Mouse (Mus musculus) limb, embryonic 10.5 days (tissue): ENCODE data around the gene Tas2r136. TPM values are rescaled to one million over a fixed set of nuclear protein-coding genes. Genes with fewer than 3 reads are reported as not detected.

Experiments used
- DNase-seq: peaks from one replicate; pipeline ENCODE4 v3.0.0-alpha.2; 2017; ENCODE audit warnings: low spot score
- H3K27ac ChIP-seq: fragments of 300-500 bp; sonication (generic); 2 replicates; pipeline ENCODE4 v1.5.1; 2016; ENCODE audit warnings: mild to moderate bottlenecking
- H3K27me3 ChIP-seq: fragments of 300-500 bp; sonication (generic); 2 replicates; pipeline ENCODE4 v1.6.1; 2016; ENCODE audit warnings: low read depth, mild to moderate bottlenecking; ENCODE audit not compliant: poor library complexity, severe bottlenecking
- H3K36me3 ChIP-seq: fragments of 300-500 bp; sonication (generic); 2 replicates; pipeline ENCODE4 v1.6.1; 2016; ENCODE audit warnings: mild to moderate bottlenecking, moderate library complexity
- H3K4me1 ChIP-seq: fragments of 300-500 bp; sonication (generic); 2 replicates; pipeline ENCODE4 v1.6.1; 2016
- H3K4me3 ChIP-seq: fragments of 300-500 bp; sonication (generic); 2 replicates; pipeline ENCODE4 v1.5.1; 2016; ENCODE audit warnings: mild to moderate bottlenecking, moderate library complexity
- H3K9me3 ChIP-seq: fragments of 300-500 bp; sonication (generic); replicated peaks from 2 replicates; pipeline ENCODE4 v1.6.1; 2016; ENCODE audit warnings: mild to moderate bottlenecking
- WGBS: fragments of 180-500 bp; shearing (Covaris S2); methylation state at CpG from one replicate; pipeline ENCODE4 v1.1.7; 2016; 5-methylcytosine and 5-hydroxymethylcytosine counted together
- polyA plus RNA-seq: library from polyadenylated mRNA; unstranded; fragments of >200 nt; fragmentation: Nextera tagmentation; extraction: Ambion mirVana; gene quantifications from 2 replicates; pipeline ENCODE4 v1.2.1, GENCODE M21; 2016

Tas2r136 gene
- not detected in 2 replicates for polyA plus RNA-seq

DNA sequence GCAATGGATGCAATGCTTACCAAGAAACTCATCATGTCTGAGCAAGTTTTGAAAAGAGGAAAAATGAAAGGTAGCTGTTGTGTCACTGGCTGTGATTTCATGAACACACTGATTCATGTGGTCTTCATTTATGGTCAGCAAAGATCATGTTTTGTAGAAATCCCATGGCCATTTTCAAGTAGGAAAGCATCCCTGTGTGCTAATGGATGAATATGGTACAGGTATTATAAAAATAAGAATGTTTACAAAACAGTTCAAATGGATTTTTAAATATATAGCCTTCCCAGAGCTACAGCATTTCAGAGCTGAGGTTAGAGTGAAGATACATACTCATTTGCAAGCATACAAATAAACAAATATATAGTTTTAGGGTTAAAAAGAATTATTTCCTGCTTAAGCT lies at the start of gene Tas2r136:
Tas2r136 (minus strand) TSS at position 101 of the 400 bp plus-strand sequence.
- Histone ChIP-seq H3K4me1 (no peaks in the 10 kb centered on the region), H3K27ac (no peak within 1 kb of the TSS), H3K9me3 (no peaks in the 10 kb centered on the region), H3K36me3 (no peaks in the 10 kb centered on the region), H3K4me3 (no peak within 1 kb of the TSS), H3K27me3 (no peaks in the 10 kb centered on the region)
- no peak for DNase-seq

DNA sequence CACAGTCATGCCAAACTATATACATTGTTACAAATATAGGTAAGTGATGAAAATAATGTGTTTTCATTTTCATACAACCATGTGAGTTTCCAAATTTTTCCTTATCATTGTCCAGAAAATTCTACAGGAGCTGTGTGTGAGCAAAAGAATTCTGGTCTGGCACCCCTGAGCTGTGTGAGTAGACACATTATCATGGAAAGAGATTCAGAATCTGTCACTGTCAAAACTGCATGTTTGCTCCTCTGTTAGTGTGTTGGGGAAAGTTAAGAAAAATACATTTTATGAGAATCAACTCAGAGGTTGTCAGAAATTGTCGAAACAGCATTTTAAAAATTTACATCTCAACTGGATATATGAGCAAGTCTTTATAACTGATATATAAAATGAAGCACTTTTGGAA lies 24.6 kb upstream of the Tas2r136 start, which contains the start of gene Tas2r117:
Tas2r117 (plus strand) TSS at position 301 of the 400 bp plus-strand sequence.
- 93% methylated on average over 1 of the region's 1 CpGs for whole genome bisulfite sequencing
- Histone ChIP-seq H3K27ac (no peak within 1 kb of the TSS), H3K9me3 (no peaks in the 10 kb centered on the region), H3K27me3 (no peaks in the 10 kb centered on the region), H3K4me1 (no peaks in the 10 kb centered on the region), H3K36me3 (no peaks in the 10 kb centered on the region), H3K4me3 (no peak within 1 kb of the TSS)
- DNase-seq = no peak

DNA sequence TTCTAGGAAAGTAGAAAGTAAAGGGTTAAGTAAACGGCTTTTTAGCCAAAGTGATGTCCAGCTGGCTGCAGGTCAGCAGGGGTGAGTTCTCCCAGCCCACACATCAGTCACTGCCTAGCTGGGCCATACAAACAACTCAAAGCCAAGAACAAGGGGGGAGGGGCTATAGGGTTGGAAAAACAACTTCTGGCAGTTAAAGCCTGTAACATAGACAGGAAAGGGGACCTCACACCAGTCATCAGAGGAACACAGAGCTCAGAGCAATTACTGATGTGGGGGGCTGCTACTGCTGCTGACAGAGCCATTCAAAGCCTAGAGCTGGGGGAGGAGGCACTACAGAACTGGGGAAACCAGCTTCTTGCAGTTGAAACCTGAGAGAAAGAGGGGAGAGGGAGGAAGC lies 17.4 kb upstream of the Tas2r136 start:
- Histone ChIP-seq H3K36me3 (no peaks in the 10 kb centered on the region), H3K27ac (no peak overlapping the region), H3K4me3 (no peak overlapping the region), H3K4me1 (no peaks in the 10 kb centered on the region; the same call in 1 of the 2 replicates), H3K9me3 (0 out of 2 replicates have a peak, but pooled peaks cover 2% of the 10 kb centered on the region), H3K27me3 (no peaks in the 10 kb centered on the region)
- WGBS = 31% methylated on average over 1 of the region's 1 CpGs
- no peak for DNase-seq

DNA sequence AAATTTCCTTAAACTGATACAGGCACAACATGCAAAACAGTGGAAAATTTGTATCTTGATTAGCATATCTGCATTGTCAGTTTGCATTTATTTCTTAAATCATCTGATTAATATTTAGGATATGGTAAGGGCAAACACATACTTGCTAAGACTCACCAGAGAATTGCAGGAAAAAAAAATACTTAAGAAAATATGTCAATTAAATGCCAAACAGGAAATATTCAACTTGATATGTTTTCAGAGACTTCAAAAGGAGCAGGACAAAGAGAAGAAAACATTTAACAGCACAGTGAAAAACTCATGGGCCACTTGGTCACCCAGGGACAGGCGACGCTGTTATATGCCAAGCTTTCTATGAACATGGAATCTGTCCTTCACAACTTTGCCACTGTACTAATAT lies 16.1 kb downstream of the Tas2r136 start, which contains the start of gene Tas2r102:
Tas2r102 (plus strand) TSS at position 301 of the 400 bp plus-strand sequence.
- no peak within 1 kb of the TSS for H3K4me3 ChIP-seq

DNA sequence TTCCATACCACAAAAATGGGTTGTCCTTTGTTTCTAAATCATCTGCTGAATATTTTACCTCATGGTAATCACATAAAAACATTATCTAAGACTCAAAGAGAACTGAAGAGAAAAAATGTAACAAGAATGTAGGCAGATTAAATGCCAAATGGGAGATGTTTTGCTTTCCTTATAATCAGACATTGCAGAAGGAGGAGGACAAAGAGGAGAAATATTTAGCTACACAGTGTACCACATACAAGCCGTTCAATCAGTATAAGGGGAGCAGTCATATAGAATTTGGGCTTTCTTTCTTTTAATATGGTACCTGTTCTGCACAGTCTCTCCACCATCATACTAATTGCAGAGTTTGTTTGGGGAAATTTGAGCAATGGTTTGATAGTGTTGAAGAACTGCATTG lies 23.5 kb downstream of the Tas2r136 start, which contains the start of gene Tas2r124:
Tas2r124 (plus strand) TSS at position 301 of the 400 bp plus-strand sequence.
- no peak within 1 kb of the TSS for H3K4me3 ChIP-seq
- 87% methylated on average over 1 of the region's 1 CpGs for WGBS
- no peaks in the 10 kb centered on the region for H3K36me3 ChIP-seq
- H3K27me3 ChIP-seq = no peaks in the 10 kb centered on the region
- DNase-seq = no peak
- no peaks in the 10 kb centered on the region for H3K9me3 ChIP-seq
- H3K27ac ChIP-seq = no peak within 1 kb of the TSS
- no peaks in the 10 kb centered on the region for H3K4me1 ChIP-seq

More for the DNA sequence above, 16.1 kb downstream of the Tas2r136 start, which contains the start of gene Tas2r102:
- Histone ChIP-seq H3K36me3 (no peaks in the 10 kb centered on the region), H3K9me3 (no peaks in the 10 kb centered on the region), H3K27me3 (no peaks in the 10 kb centered on the region), H3K27ac (no peak within 1 kb of the TSS), H3K4me1 (no peaks in the 10 kb centered on the region)
- WGBS = 95% methylated on average over 2 of the region's 2 CpGs
- no peak for DNase-seq

DNA sequence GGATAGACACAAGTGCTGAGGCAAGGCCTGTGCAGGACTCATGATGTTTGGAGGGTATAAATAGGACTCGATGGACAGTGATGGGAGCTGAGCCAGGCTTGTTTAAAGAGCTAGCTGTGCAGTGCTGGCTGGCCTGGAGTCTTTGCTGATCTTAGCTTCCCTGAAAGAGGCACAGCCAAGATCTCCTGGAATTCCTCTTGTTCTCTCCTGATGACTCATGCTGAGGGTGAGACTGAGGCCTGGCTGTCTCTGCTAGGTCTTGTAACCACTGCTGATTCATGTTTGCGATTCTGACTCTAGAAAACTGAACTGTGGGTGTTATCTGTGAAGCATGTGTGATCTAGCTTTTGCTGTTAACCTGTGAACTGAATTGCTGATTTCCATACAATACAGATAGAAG lies 27.8 kb downstream of the Tas2r136 start:
- Histone ChIP-seq H3K4me3 (no peak overlapping the region), H3K27me3 (no peaks in the 10 kb centered on the region), H3K27ac (no peak overlapping the region), H3K4me1 (no peaks in the 10 kb centered on the region), H3K9me3 (no peaks in the 10 kb centered on the region), H3K36me3 (no peaks in the 10 kb centered on the region)
- WGBS = 85% methylated on average over 2 of the region's 2 CpGs
- no peak for DNase-seq

DNA sequence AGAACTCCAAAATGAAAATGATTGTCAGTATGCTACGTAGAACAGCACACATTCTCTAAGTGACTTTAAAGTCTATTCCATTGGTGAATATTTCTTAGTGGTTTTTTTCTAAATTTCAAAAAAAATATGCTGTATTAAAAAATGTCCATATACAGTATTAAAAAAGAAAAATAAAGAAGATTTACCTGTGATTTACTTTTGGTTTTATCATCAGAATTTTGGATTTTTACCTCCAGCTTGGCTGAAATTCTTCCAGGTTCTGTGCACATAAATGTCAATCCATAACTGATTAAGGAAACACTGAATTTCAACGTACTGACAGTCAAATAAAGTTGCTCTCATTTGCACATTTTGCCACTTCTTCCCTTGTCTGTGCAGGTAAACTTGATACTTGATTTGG lies 40.0 kb downstream of the Tas2r136 start, which contains the start of gene Tas2r115:
Tas2r115 (minus strand) TSS at position 101 of the 400 bp plus-strand sequence.
- no peaks in the 10 kb centered on the region for H3K36me3 ChIP-seq
- 69% methylated on average over 2 of the region's 2 CpGs for WGBS
- H3K27ac ChIP-seq = no peak within 1 kb of the TSS
- H3K4me3 ChIP-seq = no peak within 1 kb of the TSS
- no peaks in the 10 kb centered on the region for H3K27me3 ChIP-seq
- H3K9me3 ChIP-seq = no peaks in the 10 kb centered on the region
- DNase-seq = no peak
- no peaks in the 10 kb centered on the region for H3K4me1 ChIP-seq

Other genes starting within 250 kb of the Tas2r136 start
- not detected in 2 replicates for gene Prh1, start 208.4 kb downstream of the Tas2r136 start, polyA plus RNA-seq
- not detected in 2 replicates for gene Prp2, start 182.2 kb downstream of the Tas2r136 start, polyA plus RNA-seq
- gene A630073D07Rik, start 126.6 kb downstream of the Tas2r136 start, polyA plus RNA-seq = not detected in 2 replicates
- gene Tas2r120, start 121.2 kb downstream of the Tas2r136 start, polyA plus RNA-seq = not detected in 2 replicates
- gene Tas2r121, start 77.2 kb downstream of the Tas2r136 start, polyA plus RNA-seq = not detected in 2 replicates
- not detected in 2 replicates for gene Tas2r122, start 66.2 kb downstream of the Tas2r136 start, polyA plus RNA-seq
- not detected in 2 replicates for gene Tas2r115, start 40.1 kb downstream of the Tas2r136 start, polyA plus RNA-seq
- gene Tas2r124, start 23.4 kb downstream of the Tas2r136 start, polyA plus RNA-seq = not detected in 2 replicates
- gene Tas2r102, start 16.0 kb downstream of the Tas2r136 start, polyA plus RNA-seq = not detected in 2 replicates
- not detected in 2 replicates for gene Tas2r117, start 24.7 kb upstream of the Tas2r136 start, polyA plus RNA-seq
- not detected in 2 replicates for gene Tas2r123, start 69.0 kb upstream of the Tas2r136 start, polyA plus RNA-seq
- gene Tas2r116, start 77.3 kb upstream of the Tas2r136 start, polyA plus RNA-seq = not detected in 2 replicates
- not detected in 2 replicates for gene Tas2r110, start 89.8 kb upstream of the Tas2r136 start, polyA plus RNA-seq
- gene Tas2r113, start 114.8 kb upstream of the Tas2r136 start, polyA plus RNA-seq = not detected in 2 replicates
- gene Tas2r125, start 131.5 kb upstream of the Tas2r136 start, polyA plus RNA-seq = not detected in 2 replicates
- gene Tas2r129, start 172.9 kb upstream of the Tas2r136 start, polyA plus RNA-seq = not detected in 2 replicates
- gene Tas2r131, start 179.8 kb upstream of the Tas2r136 start, polyA plus RNA-seq = not detected in 2 replicates
- gene Tas2r109, start 202.8 kb upstream of the Tas2r136 start, polyA plus RNA-seq = not detected in 2 replicates